Mouse (Mus musculus) intestine, embryonic 16.5 days (tissue): ENCODE results near the gene Ass1. TPM values are rescaled to one million over a fixed set of nuclear protein-coding genes. Genes with fewer than 3 reads are reported as not detected.
"Not testable (repeated sequence)": the region's sequence is repeated elsewhere in the genome, so short reads cannot be mapped to it uniquely, and the experiment has no call there.

Experiments used
- ATAC-seq: fragments of 200-750 bp; cut with Nextera tagmentation; 2 replicates; pipeline ENCODE4 v1.8.0; 2017; ENCODE audit warnings: moderate TSS enrichment, moderate library complexity
- H3K27ac ChIP-seq: fragments of 300-500 bp; sonication (generic); 2 replicates; pipeline ENCODE4 v1.5.1; 2014; ENCODE audit warnings: mild to moderate bottlenecking, low read length
- H3K27me3 ChIP-seq: fragments of 300-500 bp; sonication (generic); replicated peaks from 2 replicates; pipeline ENCODE4 v1.6.1; 2014; ENCODE audit warnings: low read length, control low read depth, mixed read lengths; ENCODE audit not compliant: control insufficient read depth, insufficient read depth
- H3K36me3 ChIP-seq: fragments of 300-500 bp; sonication (generic); 2 replicates; pipeline ENCODE4 v1.6.1; 2014; ENCODE audit warnings: low read length, control low read depth; ENCODE audit not compliant: control insufficient read depth, insufficient read depth
- H3K4me1 ChIP-seq: fragments of 300-500 bp; sonication (generic); 2 replicates; pipeline ENCODE4 v1.6.1; 2014; ENCODE audit warnings: low read length, control low read depth, mixed read lengths; ENCODE audit not compliant: control insufficient read depth, insufficient read depth
- H3K4me2 ChIP-seq: fragments of 300-500 bp; sonication (generic); 2 replicates; pipeline ENCODE4 v1.6.1; 2014; ENCODE audit warnings: low read depth, low read length, control low read depth
- H3K4me3 ChIP-seq: fragments of 300-500 bp; sonication (generic); 2 replicates; pipeline ENCODE4 v1.5.1; 2014; ENCODE audit warnings: mild to moderate bottlenecking, low read length
- H3K9ac ChIP-seq: fragments of 300-500 bp; sonication (generic); 2 replicates; pipeline ENCODE4 v1.6.1; 2014; ENCODE audit warnings: low read depth, low read length
- H3K9me3 ChIP-seq: fragments of 300-500 bp; sonication (generic); 2 replicates; pipeline ENCODE4 v1.6.1; 2016; ENCODE audit warnings: low read length, control low read depth; ENCODE audit not compliant: control insufficient read depth
- WGBS: fragments of 180-500 bp; shearing (Covaris S2); extraction: QIAGEN DNeasy Blood & Tissue Kit; methylation state at CpG from one replicate; pipeline ENCODE4 v1.1.7; 2014; 5-methylcytosine and 5-hydroxymethylcytosine counted together
- polyA plus RNA-seq: library from polyadenylated mRNA; unstranded; fragments of >200 nt; fragmentation: Nextera tagmentation; extraction: Ambion mirVana; gene quantifications from 2 replicates; pipeline ENCODE4 v1.2.1, GENCODE M21; 2015

Ass1 gene
- polyA plus RNA-seq, 1 experiment from 2014 or later: 374 TPM

- Histone ChIP-seq H3K9me3 (no peaks in the 10 kb centered on the region), H3K27me3 (no peaks in the 10 kb centered on the region), H3K9ac (no peak overlapping the region), H3K4me3 (no peak overlapping the region), H3K4me1 (no peaks in the 10 kb centered on the region), H3K4me2 (no peak overlapping the region), H3K27ac (no peak overlapping the region), H3K36me3 (no peaks in the 10 kb centered on the region)
- peak; percentile 77 for ATAC-seq
- 57% methylated on average over 5 of the region's 5 CpGs for WGBS
Observed at GRCm38 (mm10) chr2:31537054-31537453, 67.0 kb downstream of the Ass1 start.

DNA sequence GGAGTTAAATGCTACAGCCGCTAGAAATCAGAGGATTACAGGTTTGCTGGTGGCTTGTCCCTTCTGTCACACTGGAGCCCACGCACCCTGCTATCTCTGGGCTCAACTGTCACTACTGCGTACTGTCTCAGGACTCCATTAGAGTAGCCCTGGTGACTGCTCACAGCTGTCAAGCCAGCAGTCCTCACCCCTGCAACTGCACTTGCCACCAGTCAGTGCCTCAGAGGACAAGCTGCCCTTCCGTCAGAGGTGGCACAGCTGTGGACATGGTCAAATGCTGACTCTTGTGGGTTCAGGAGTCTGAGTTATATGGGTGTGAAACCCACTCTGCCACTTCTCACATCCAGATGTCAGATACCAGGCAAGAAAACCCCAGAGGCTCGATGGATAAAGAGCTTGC is 68.7 kb downstream of the Ass1 start:
- H3K27me3 ChIP-seq: no peaks in the 10 kb centered on the region
- WGBS: 69% methylated on average over 5 of the region's 5 CpGs
- ATAC-seq: no peak
- no peak overlapping the region for H3K27ac ChIP-seq
- H3K9ac ChIP-seq: no peak overlapping the region
- no peaks in the 10 kb centered on the region for H3K9me3 ChIP-seq
- no peaks in the 10 kb centered on the region for H3K4me1 ChIP-seq
- H3K4me3 ChIP-seq: no peak overlapping the region
- no peaks in the 10 kb centered on the region for H3K36me3 ChIP-seq
- no peak overlapping the region for H3K4me2 ChIP-seq

GRCm38 (mm10) chr2:31541581-31541980 is 71.6 kb downstream of the Ass1 start:
- Histone ChIP-seq H3K27ac (no peak overlapping the region), H3K9ac (no peak overlapping the region), H3K4me2 (no peak overlapping the region), H3K9me3 (no peaks in the 10 kb centered on the region), H3K36me3 (no peaks in the 10 kb centered on the region), H3K4me1 (no peaks in the 10 kb centered on the region), H3K4me3 (no peak overlapping the region), H3K27me3 (no peaks in the 10 kb centered on the region)
- peak; percentile 59 for ATAC-seq
- WGBS: 79% methylated on average over 5 of the region's 5 CpGs

DNA sequence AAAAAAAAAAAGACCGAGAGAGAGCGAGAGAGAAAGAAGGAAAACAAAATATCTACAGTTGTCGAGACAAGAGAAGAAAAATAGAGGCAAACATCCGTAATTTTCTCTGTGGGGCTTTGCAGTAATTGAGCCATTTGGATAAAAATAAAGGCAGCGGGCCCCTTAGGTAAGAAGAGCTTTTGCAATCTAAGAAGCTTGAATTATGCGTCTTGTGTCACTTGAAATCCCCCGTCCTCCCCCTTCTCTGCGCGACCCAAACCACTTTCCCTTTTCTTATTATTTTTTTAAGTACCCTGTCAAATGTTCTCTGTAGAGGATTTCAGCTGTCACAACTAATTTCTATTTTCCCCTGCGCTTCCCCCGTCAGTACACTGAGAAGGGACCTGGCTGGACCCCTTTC is 77.7 kb downstream of the Ass1 start:
- H3K36me3 ChIP-seq: no peaks in the 10 kb centered on the region
- H3K9me3 ChIP-seq: no peaks in the 10 kb centered on the region
- H3K27ac ChIP-seq: no peak overlapping the region
- H3K4me3 ChIP-seq: no peak overlapping the region
- no peaks in the 10 kb centered on the region for H3K4me1 ChIP-seq
- no peaks in the 10 kb centered on the region for H3K27me3 ChIP-seq
- WGBS: 63% methylated on average over 11 of the region's 11 CpGs
- no peak for ATAC-seq
- H3K9ac ChIP-seq: no peak overlapping the region
- H3K4me2 ChIP-seq: no peak overlapping the region

- Histone ChIP-seq H3K27ac (no peak overlapping the region), H3K4me2 (no peak overlapping the region), H3K4me1 (no peaks in the 10 kb centered on the region), H3K9ac (no peak overlapping the region), H3K4me3 (no peak overlapping the region), H3K27me3 (no peaks in the 10 kb centered on the region), H3K36me3 (no peaks in the 10 kb centered on the region), H3K9me3 (no peaks in the 10 kb centered on the region)
- WGBS: 82% methylated on average over 3 of the region's 3 CpGs
- ATAC-seq: no peak
Observed at GRCm38 (mm10) chr2:31550503-31550902, 80.5 kb downstream of the Ass1 start.

DNA sequence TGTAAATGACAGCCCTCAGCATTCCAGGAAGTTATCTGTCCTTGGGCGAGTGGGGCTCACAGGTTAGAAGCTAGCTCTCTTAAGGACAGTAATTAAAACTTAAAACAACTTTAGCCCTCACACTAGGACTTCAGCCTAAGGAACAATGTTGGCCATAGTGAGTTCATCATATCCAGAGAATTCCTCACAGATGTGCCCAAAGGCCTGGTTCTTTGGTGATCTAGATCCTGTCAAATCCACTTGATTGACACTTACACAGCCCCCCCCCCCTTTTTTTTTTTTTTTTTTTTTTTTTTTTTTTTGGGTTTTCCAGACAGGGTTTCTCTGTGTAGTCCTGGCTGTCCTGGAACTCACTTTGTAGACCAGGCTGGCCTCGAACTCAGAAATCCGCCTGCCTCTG is 81.3 kb downstream of the Ass1 start:
- ATAC-seq, H3K9me3 ChIP-seq, H3K36me3 ChIP-seq, H3K4me1 ChIP-seq, H3K4me3 ChIP-seq, H3K9ac ChIP-seq, H3K27ac ChIP-seq, H3K27me3 ChIP-seq, H3K4me2 ChIP-seq: not testable (repeated sequence)
- 82% methylated on average over 1 of the region's 3 CpGs for WGBS

DNA sequence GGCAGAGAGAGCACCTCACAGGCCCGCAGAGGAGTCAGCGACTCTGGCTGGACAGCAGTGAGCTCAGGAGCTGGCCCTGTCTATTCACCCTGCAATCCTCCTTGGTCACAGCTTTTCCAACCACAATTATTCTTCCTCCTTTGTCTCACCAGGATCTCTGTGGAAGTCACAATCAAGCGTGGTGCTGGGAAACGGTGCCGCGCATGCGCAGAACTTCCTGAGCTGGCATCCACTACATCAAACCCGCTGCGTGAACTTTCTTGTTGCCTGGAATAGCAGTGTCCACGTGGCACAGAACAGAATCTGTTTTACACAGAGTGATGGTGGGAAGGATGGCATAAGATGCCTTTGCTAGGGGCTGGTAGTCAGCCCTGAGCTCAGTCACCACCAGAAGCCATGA is 82.0 kb downstream of the Ass1 start:
- Histone ChIP-seq H3K4me1 (no peaks in the 10 kb centered on the region), H3K4me3 (no peak overlapping the region), H3K36me3 (no peaks in the 10 kb centered on the region), H3K27ac (no peak overlapping the region), H3K27me3 (no peaks in the 10 kb centered on the region), H3K9ac (no peak overlapping the region), H3K9me3 (no peaks in the 10 kb centered on the region), H3K4me2 (no peak overlapping the region)
- 89% methylated on average over 10 of the region's 10 CpGs for WGBS
- no peak for ATAC-seq

- 81% methylated on average over 5 of the region's 5 CpGs for WGBS
Observed at GRCm38 (mm10) chr2:31554619-31555018, 84.6 kb downstream of the Ass1 start.

More at GRCm38 (mm10) chr2:31554619-31555018, 84.6 kb downstream of the Ass1 start:
- Histone ChIP-seq H3K4me2 (no peak overlapping the region), H3K27me3 (no peaks in the 10 kb centered on the region), H3K9me3 (no peaks in the 10 kb centered on the region), H3K4me1 (no peaks in the 10 kb centered on the region), H3K4me3 (no peak overlapping the region), H3K9ac (no peak overlapping the region), H3K36me3 (no peaks in the 10 kb centered on the region), H3K27ac (no peak overlapping the region)
- ATAC-seq: no peak

Other genes with a start within 250 kb of the Ass1 start
- gene Ncs1, start 224.4 kb upstream of the Ass1 start, polyA plus RNA-seq: 18.3 and 18.7 TPM in 2 replicates
- 4.1 and 4.7 TPM in 2 replicates for gene Hmcn2, start 155.8 kb upstream of the Ass1 start, polyA plus RNA-seq
- 56.7 and 61.2 TPM in 2 replicates for gene Fubp3, start 102.4 kb downstream of the Ass1 start, polyA plus RNA-seq
- gene Prdm12, start 169.8 kb downstream of the Ass1 start, polyA plus RNA-seq: not detected in 2 replicates
- gene Exosc2, start 200.5 kb downstream of the Ass1 start, polyA plus RNA-seq: 51.3 and 64.3 TPM in 2 replicates
- 25.1 and 26.2 TPM in 2 replicates for gene Abl1, start 218.2 kb downstream of the Ass1 start, polyA plus RNA-seq